Mouse (Mus musculus) MEL (cell line): ENCODE data around the gene Mylip.

Source experiments
- CTCF ChIP-seq, 3 experiments: IDR thresholded peaks in 2 of 3; conservative IDR thresholded peaks in 1 of 3; 2 replicates each; pipeline ENCODE4 v1.5.1; 2011 to 2012; ENCODE audit warnings: low read length in 3 of 3, low read depth in 2 of 3, mild to moderate bottlenecking in 2 of 3, improper control_type of control experiment in 1 of 3, inconsistent platforms in 1 of 3, mixed read lengths in 1 of 3, moderate library complexity in 1 of 3; ENCODE audit not compliant: control insufficient read depth in 1 of 3, insufficient read depth in 1 of 3, poor library complexity in 1 of 3, severe bottlenecking in 1 of 3
- ETS1 ChIP-seq: IDR thresholded peaks from 2 replicates; pipeline ENCODE4 v1.6.1; 2012; ENCODE audit warnings: low read depth, mild to moderate bottlenecking, inconsistent platforms, low read length, improper control_type of control experiment, moderate library complexity
- MAZ ChIP-seq: IDR thresholded peaks from 2 replicates; pipeline ENCODE4 v1.6.1; 2012; ENCODE audit warnings: low read depth, mild to moderate bottlenecking, inconsistent platforms, low read length, improper control_type of control experiment
- NELFE ChIP-seq: IDR thresholded peaks from 2 replicates; pipeline ENCODE4 v1.6.1; 2011; ENCODE audit warnings: low read depth, low read length, improper control_type of control experiment
- POLR2A ChIP-seq, 2 experiments: IDR thresholded peaks; 2 replicates each; pipeline ENCODE4 v1.6.1; 2011 to 2012; ENCODE audit warnings: low read length in 2 of 2, mild to moderate bottlenecking in 2 of 2, control low read depth in 1 of 2, improper control_type of control experiment in 1 of 2, low read depth in 1 of 2, moderate library complexity in 1 of 2; ENCODE audit not compliant: control insufficient read depth in 1 of 2, insufficient read depth in 1 of 2, poor library complexity in 1 of 2
- POLR2AphosphoS5 ChIP-seq: IDR thresholded peaks from 2 replicates; pipeline ENCODE4 v1.6.1; 2012; ENCODE audit warnings: low read depth, borderline replicate concordance, mild to moderate bottlenecking, inconsistent platforms, low read length, moderate library complexity, mixed read lengths
- SMC3 ChIP-seq: IDR thresholded peaks from 2 replicates; pipeline ENCODE4 v1.6.1; 2011; ENCODE audit warnings: low read depth, low read length, improper control_type of control experiment
- USF2 ChIP-seq, 2 experiments: IDR thresholded peaks; 2 replicates each; pipeline ENCODE4 v1.6.1; 2011 to 2012; ENCODE audit warnings: improper control_type of control experiment in 2 of 2, low read length in 2 of 2, borderline replicate concordance in 1 of 2, inconsistent platforms in 1 of 2, low read depth in 1 of 2, mild to moderate bottlenecking in 1 of 2; ENCODE audit not compliant: insufficient read depth in 1 of 2
- ZC3H11A ChIP-seq: IDR thresholded peaks from 2 replicates; pipeline ENCODE4 v1.6.1; 2012; ENCODE audit warnings: low read depth, mild to moderate bottlenecking, inconsistent platforms, low read length, improper control_type of control experiment

DNA sequence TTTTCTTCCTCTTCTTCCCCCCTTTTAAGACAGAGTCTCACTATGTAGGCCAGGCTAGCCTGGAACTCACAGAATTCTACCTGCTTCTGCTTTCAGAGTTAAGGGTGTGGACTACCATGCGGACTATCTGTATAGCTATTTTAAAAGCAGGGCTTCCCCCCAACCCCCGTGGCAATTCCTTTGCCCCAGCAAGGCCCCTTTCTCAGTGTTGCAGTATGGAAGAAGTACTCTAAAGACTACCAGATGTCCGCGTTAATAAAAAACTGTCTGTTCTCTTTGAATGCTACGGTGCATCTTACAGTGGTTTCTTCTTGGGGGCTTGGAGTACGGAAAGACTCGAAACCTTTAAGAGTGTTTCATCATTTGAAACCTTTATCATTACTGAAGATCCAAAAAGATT lies 12.3 kb downstream of the Mylip start:
- no peak for TF ChIP-seq ETS1
- TF ChIP-seq ZC3H11A = no peak
- no peak for TF ChIP-seq CTCF (IDR thresholded peaks at IDR 0.05 in 2 of 3, conservative IDR thresholded peaks at IDR 0.05 in 1 of 3; ENCODE audit: control insufficient read depth in 1 of 3, insufficient read depth in 1 of 3, low read depth in 2 of 3, low read length in 3 of 3, poor library complexity in 1 of 3, severe bottlenecking in 1 of 3)
- no peak for TF ChIP-seq USF2 (IDR thresholded peaks at IDR 0.05; ENCODE audit: borderline replicate concordance in 1 of 2, insufficient read depth in 1 of 2, low read depth in 1 of 2, low read length in 2 of 2)
- TF ChIP-seq NELFE = no peak
- TF ChIP-seq MAZ = no peak
- no peak for TF ChIP-seq SMC3
- TF ChIP-seq POLR2AphosphoS5 = no peak
- no peak for TF ChIP-seq POLR2A (IDR thresholded peaks at IDR 0.05; ENCODE audit: control insufficient read depth in 1 of 2, insufficient read depth in 1 of 2, low read depth in 1 of 2, low read length in 2 of 2, poor library complexity in 1 of 2)
